Mouse (Mus musculus): ENCODE data around the gene Wdr86.

DNA sequence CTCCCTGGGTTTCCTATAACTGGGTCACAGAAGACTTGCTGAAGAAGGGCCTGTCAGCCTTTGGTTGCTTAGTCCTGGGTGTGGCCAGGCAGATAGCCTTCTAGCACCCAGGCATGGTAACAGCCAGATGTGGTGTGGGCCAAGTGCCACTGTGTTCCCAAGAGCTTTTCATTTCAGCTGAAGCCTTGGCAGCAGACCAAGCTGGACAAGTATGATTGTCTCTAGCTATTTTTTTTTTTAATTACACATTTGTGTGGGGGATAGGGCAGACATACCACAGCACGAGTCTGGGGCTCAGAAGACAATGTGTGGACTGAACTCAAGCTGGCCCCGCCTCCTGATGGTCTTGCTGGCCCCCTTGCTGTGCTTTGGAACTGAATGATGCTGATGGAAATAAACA, 20.6 kb downstream of the Wdr86 start:
- TF ChIP-seq CTCF (IDR thresholded peaks at IDR 0.05; ENCODE audit: extremely low read depth, insufficient read length, insufficient replicate concordance, low read depth, low read length) (no peak), POLR2A (IDR thresholded peaks at IDR 0.05; ENCODE audit: low read depth, low read length) (no peak)

Measured in small intestine, adult 2 months (tissue).